Mouse (Mus musculus) kidney, embryonic 15.5 days (tissue): Measurements from ENCODE around the gene Paqr4. TPM values are rescaled to one million over a fixed set of nuclear protein-coding genes. Genes with fewer than 3 reads are reported as not detected.

Experiments
- ATAC-seq: fragments of 200-750 bp; cut with Nextera tagmentation; replicated peaks from 2 replicates; pipeline ENCODE4 v1.8.0; 2017; ENCODE audit warnings: moderate TSS enrichment; ENCODE audit not compliant: low FRiP score
- H3K27ac ChIP-seq: fragments of 300-500 bp; sonication (generic); 2 replicates; pipeline ENCODE4 v1.5.1; 2015; ENCODE audit warnings: mild to moderate bottlenecking, inconsistent platforms
- H3K27me3 ChIP-seq: fragments of 300-500 bp; sonication (generic); 2 replicates; pipeline ENCODE4 v1.6.1; 2015; ENCODE audit warnings: inconsistent platforms
- H3K36me3 ChIP-seq: fragments of 300-500 bp; sonication (generic); 2 replicates; pipeline ENCODE4 v1.6.1; 2015; ENCODE audit warnings: inconsistent platforms
- H3K4me1 ChIP-seq: fragments of 300-500 bp; sonication (generic); 2 replicates; pipeline ENCODE4 v1.6.1; 2015; ENCODE audit warnings: inconsistent platforms
- H3K4me2 ChIP-seq: fragments of 300-500 bp; sonication (generic); 2 replicates; pipeline ENCODE4 v1.6.1; 2015; ENCODE audit warnings: moderate library complexity, mild to moderate bottlenecking, inconsistent platforms
- H3K4me3 ChIP-seq: fragments of 300-500 bp; sonication (generic); replicated peaks from 2 replicates; pipeline ENCODE4 v1.5.1; 2015; ENCODE audit warnings: mild to moderate bottlenecking, inconsistent platforms
- H3K9ac ChIP-seq: fragments of 300-500 bp; sonication (generic); 2 replicates; pipeline ENCODE4 v1.6.1; 2015; ENCODE audit warnings: mild to moderate bottlenecking, inconsistent platforms
- H3K9me3 ChIP-seq: fragments of 300-500 bp; sonication (generic); replicated peaks from 2 replicates; pipeline ENCODE4 v1.6.1; 2016; ENCODE audit warnings: inconsistent platforms
- WGBS: fragments of 180-500 bp; shearing (Covaris S2); methylation state at CpG from one replicate; pipeline ENCODE4 v1.1.7; 2015; ENCODE audit warnings: mixed read lengths; 5-methylcytosine and 5-hydroxymethylcytosine counted together
- polyA plus RNA-seq: library from polyadenylated mRNA; unstranded; fragments of >200 nt; fragmentation: Nextera tagmentation; extraction: Ambion mirVana; gene quantifications from 2 replicates; pipeline ENCODE4 v1.2.1, GENCODE M21; 2015

Gene Paqr4
- polyA plus RNA-seq, 1 experiment from 2014 or later: 23.8 TPM

- no peak overlapping the region for H3K27ac ChIP-seq
- H3K4me3 ChIP-seq: no peak overlapping the region
- H3K9me3 ChIP-seq: no peaks in the 10 kb centered on the region
- no peaks in the 10 kb centered on the region for H3K4me1 ChIP-seq
- H3K4me2 ChIP-seq: no peak overlapping the region
- no peak overlapping the region for H3K9ac ChIP-seq
- ATAC-seq: no peak
- 43% methylated on average over 1 of the region's 1 CpGs for WGBS
- H3K36me3 ChIP-seq: no peaks in the 10 kb centered on the region
- H3K27me3 ChIP-seq: no peaks in the 10 kb centered on the region
Observed at GRCm38 (mm10) chr17:23719455-23719854, 21.2 kb downstream of the Paqr4 start.

DNA sequence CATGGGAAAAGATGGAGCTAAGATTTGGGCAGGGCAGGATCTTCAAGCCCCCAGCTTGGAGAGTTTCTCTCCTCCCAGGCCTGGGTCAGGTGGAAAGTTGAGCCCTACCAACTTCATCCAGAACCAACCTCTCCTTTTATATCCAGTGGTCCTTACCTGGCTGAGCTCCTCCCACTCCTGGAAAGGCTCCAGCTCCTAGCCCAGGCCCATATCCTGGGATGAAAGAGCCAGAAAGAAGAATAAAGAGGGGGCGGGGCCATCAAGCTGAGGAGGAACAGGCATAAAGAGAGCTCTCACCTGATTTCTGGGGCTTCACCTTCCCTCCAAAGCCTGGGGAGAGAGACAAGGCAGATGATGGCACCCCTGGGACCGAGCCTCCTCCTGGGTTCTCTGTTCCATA, 23.7 kb downstream of the Paqr4 start:
- no peak overlapping the region for H3K4me2 ChIP-seq
- no peak for ATAC-seq
- H3K9ac ChIP-seq: no peak overlapping the region

GRCm38 (mm10) chr17:23706212-23706611, 34.5 kb downstream of the Paqr4 start:
- ATAC-seq: peak; percentile 55; the same call in 1 of the 2 replicates
- WGBS: 0% methylated on average over 3 of the region's 3 CpGs
- H3K9ac ChIP-seq: no peak overlapping the region

More for the DNA sequence above, 23.7 kb downstream of the Paqr4 start:
- Histone ChIP-seq H3K4me3 (no peak overlapping the region), H3K9me3 (no peaks in the 10 kb centered on the region), H3K27me3 (no peaks in the 10 kb centered on the region), H3K27ac (no peak overlapping the region), H3K4me1 (no peaks in the 10 kb centered on the region), H3K36me3 (no peaks in the 10 kb centered on the region)
- 58% methylated on average over 2 of the region's 2 CpGs for WGBS

DNA sequence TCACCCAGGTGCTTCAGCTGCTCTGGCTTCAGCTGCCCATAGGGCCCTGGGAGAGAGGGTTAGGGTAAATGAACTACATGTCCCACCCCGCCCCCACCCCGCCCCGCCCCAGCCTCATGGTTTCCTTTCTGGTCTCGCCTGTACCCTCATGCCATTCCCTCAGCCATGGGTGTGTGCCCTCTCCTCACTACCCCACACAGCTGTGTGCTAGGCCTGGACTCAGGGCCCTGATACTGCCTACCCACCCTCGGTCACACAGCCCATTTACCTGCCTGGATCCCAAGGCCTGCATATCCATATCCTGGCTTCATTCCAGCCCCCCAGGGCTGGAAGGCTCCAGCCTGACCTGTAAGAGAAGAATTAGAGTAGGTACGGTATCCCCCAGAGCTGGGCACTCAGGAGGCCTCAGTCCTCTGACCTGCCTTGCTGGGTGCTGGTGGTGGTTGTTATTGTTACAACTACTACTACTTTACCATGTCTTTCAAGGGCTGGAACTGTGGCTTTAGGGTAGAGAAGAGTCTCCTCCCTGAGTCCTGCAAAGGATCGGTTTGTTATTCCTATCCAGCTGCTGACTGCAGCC, 35.1 kb downstream of the Paqr4 start:
- H3K4me2 ChIP-seq: no peak overlapping the region
- peaks cover 9% of the 10 kb centered on the region; the same call in 1 of the 2 replicates for H3K4me1 ChIP-seq
- H3K9ac ChIP-seq: no peak overlapping the region
- 78% methylated on average over 7 of the region's 7 CpGs for WGBS
- no peak for ATAC-seq
- H3K4me3 ChIP-seq: no peak overlapping the region
- peaks cover 10% of the 10 kb centered on the region for H3K27me3 ChIP-seq
- H3K27ac ChIP-seq: no peak overlapping the region
- H3K9me3 ChIP-seq: no peaks in the 10 kb centered on the region
- no peaks in the 10 kb centered on the region for H3K36me3 ChIP-seq

More at GRCm38 (mm10) chr17:23706212-23706611, 34.5 kb downstream of the Paqr4 start:
- H3K27me3 ChIP-seq: peaks cover 6% of the 10 kb centered on the region; the same call in 1 of the 2 replicates
- no peak overlapping the region for H3K4me3 ChIP-seq
- H3K4me1 ChIP-seq: peaks cover 9% of the 10 kb centered on the region; the same call in 1 of the 2 replicates
- H3K36me3 ChIP-seq: no peaks in the 10 kb centered on the region
- no peak overlapping the region for H3K4me2 ChIP-seq
- H3K27ac ChIP-seq: no peak overlapping the region
- no peaks in the 10 kb centered on the region for H3K9me3 ChIP-seq

- peaks cover 13% of the 10 kb centered on the region; the same call in 1 of the 2 replicates for H3K4me1 ChIP-seq
- no peak for ATAC-seq
- H3K27me3 ChIP-seq: peaks cover 14% of the 10 kb centered on the region
- H3K9me3 ChIP-seq: no peaks in the 10 kb centered on the region
- no peak overlapping the region for H3K4me2 ChIP-seq
- H3K9ac ChIP-seq: no peak overlapping the region
- H3K4me3 ChIP-seq: no peak overlapping the region
- H3K36me3 ChIP-seq: no peaks in the 10 kb centered on the region
- no peak overlapping the region for H3K27ac ChIP-seq
- 36% methylated on average over 7 of the region's 7 CpGs for WGBS
Observed at GRCm38 (mm10) chr17:23704741-23705140, 35.9 kb downstream of the Paqr4 start.

GRCm38 (mm10) chr17:23703301-23703700, 37.4 kb downstream of the Paqr4 start:
- Histone ChIP-seq H3K9me3 (no peaks in the 10 kb centered on the region), H3K27me3 (peaks cover 28% of the 10 kb centered on the region), H3K36me3 (no peaks in the 10 kb centered on the region), H3K4me2 (no peak overlapping the region), H3K9ac (no peak overlapping the region), H3K4me3 (no peak overlapping the region), H3K4me1 (peaks cover 26% of the 10 kb centered on the region), H3K27ac (no peak overlapping the region)
- WGBS: 90% methylated on average over 9 of the region's 9 CpGs
- no peak for ATAC-seq

DNA sequence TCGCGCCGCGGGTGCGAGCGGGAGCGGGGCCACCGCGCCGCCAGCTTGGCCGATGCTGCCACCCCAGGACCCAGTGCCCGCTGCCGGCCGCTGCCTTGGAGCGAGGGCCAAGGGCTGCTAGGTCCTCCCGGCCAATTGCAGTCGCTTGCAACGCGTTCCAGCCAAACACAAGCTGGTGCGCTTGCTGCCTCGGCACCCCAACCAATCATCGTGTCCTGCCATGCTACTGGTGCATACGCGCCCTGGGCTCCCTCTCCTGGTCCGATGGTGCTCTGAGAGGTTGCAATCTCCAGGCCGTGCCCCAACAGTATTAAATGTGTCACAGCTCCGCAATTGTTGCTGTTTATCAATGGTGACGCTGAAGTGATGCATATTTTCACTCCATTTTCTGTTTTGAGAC, 40.6 kb downstream of the Paqr4 start:
- no peaks in the 10 kb centered on the region for H3K9me3 ChIP-seq
- peak overlapping the region; percentile 96 for H3K4me2 ChIP-seq
- H3K4me3 ChIP-seq: peak overlapping the region; percentile 69
- peak; percentile 93 for ATAC-seq
- H3K27me3 ChIP-seq: peaks cover 30% of the 10 kb centered on the region
- peaks cover 40% of the 10 kb centered on the region for H3K4me1 ChIP-seq
- H3K9ac ChIP-seq: peak overlapping the region; percentile 55
- H3K36me3 ChIP-seq: no peaks in the 10 kb centered on the region
- H3K27ac ChIP-seq: peak overlapping the region; percentile 39; the same call in 1 of the 2 replicates
- under 1% methylated on average over 28 of the region's 28 CpGs for WGBS

GRCm38 (mm10) chr17:23699131-23700077, 41.3 kb downstream of the Paqr4 start:
- H3K36me3 ChIP-seq: no peaks in the 10 kb centered on the region
- peak overlapping the region; percentile 55 for H3K9ac ChIP-seq
- peak overlapping the region; percentile 96 for H3K4me2 ChIP-seq
- peak overlapping the region; percentile 39 for H3K27ac ChIP-seq
- no peaks in the 10 kb centered on the region for H3K9me3 ChIP-seq
- peak; percentile 24 for ATAC-seq
- peak overlapping the region; percentile 69 for H3K4me3 ChIP-seq
- WGBS: under 1% methylated on average over 79 of the region's 101 CpGs
- peaks cover 43% of the 10 kb centered on the region for H3K4me1 ChIP-seq
- peaks cover 30% of the 10 kb centered on the region for H3K27me3 ChIP-seq

- 16% methylated on average over 3 of the region's 3 CpGs for WGBS
- H3K4me3 ChIP-seq: no peak overlapping the region
- no peaks in the 10 kb centered on the region for H3K36me3 ChIP-seq
- no peak overlapping the region for H3K4me2 ChIP-seq
- no peak overlapping the region for H3K9ac ChIP-seq
- ATAC-seq: peak; percentile 70
- H3K9me3 ChIP-seq: no peaks in the 10 kb centered on the region
- H3K27ac ChIP-seq: peak overlapping the region; percentile 78
- peaks cover 48% of the 10 kb centered on the region for H3K4me1 ChIP-seq
- H3K27me3 ChIP-seq: peaks cover 22% of the 10 kb centered on the region
Observed at GRCm38 (mm10) chr17:23695801-23696200, 44.9 kb downstream of the Paqr4 start.

DNA sequence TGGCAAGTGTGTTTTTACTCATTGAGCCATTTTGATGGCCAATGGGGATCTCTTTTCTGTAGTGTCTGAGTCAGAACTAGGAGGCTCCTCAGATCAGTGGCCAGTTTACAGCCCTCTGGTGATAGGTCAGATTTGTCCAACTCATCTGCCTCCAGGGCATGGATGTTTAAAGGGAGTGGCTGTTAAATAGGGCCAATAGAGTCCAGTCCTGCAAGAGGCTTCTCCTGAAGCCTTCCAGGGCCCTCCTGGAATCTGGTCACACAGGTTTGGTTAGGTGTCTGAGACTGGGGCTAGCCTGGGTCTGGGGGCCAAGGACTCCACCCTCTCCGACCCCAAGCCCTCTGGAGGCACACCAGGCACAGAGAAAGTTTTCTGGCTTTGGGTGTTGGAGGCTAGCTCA, 46.2 kb downstream of the Paqr4 start:
- H3K27ac ChIP-seq: peak overlapping the region; percentile 78
- H3K9ac ChIP-seq: no peak overlapping the region
- H3K36me3 ChIP-seq: no peaks in the 10 kb centered on the region
- H3K9me3 ChIP-seq: no peaks in the 10 kb centered on the region
- H3K4me2 ChIP-seq: no peak overlapping the region
- no peak for ATAC-seq
- H3K4me1 ChIP-seq: peaks cover 42% of the 10 kb centered on the region
- no peak overlapping the region for H3K4me3 ChIP-seq
- H3K27me3 ChIP-seq: peaks cover 14% of the 10 kb centered on the region
- 79% methylated on average over 1 of the region's 1 CpGs for WGBS
